Mouse (Mus musculus) olfactory bulb, adult 2 months (tissue): ENCODE data around the gene Olfr560.

Source experiments
- CTCF ChIP-seq: fragments of 200-500 bp; IDR thresholded peaks from 2 replicates; pipeline ENCODE4 v1.5.1; 2012; ENCODE audit warnings: low read depth, mild to moderate bottlenecking, low read length, moderate library complexity; ENCODE audit not compliant: insufficient read depth
- POLR2A ChIP-seq: fragments of 200-500 bp; IDR thresholded peaks from 2 replicates; pipeline ENCODE4 v1.6.1; 2012; ENCODE audit warnings: mild to moderate bottlenecking, low read depth, low read length, moderate library complexity; ENCODE audit not compliant: insufficient read depth

DNA sequence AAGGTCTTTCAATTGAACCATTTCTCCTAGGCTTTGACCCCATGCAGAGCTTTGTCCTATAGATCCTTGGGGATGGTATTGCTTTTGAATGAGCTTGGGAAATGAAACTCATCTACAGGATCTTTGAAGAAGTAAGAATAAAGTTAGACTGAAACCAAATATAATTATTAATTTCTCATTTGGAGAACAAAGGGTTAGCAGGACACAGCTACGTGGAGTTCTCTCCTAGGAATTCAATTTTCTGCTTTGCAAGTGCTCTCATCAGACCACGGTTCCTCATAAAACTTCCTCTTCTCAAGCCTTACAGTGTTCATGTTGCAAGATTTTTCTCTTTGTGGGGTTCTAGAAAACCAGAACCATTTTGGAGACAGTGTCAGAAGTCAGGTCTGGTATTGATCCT, 11.8 kb upstream of the Olfr560 start, which contains the start of gene Olfr561:
- TF ChIP-seq CTCF: no peak
- no peak for TF ChIP-seq POLR2A
